Mouse (Mus musculus): ENCODE data around the gene Kcnmb3.

The Kcnmb3 gene

DNA sequence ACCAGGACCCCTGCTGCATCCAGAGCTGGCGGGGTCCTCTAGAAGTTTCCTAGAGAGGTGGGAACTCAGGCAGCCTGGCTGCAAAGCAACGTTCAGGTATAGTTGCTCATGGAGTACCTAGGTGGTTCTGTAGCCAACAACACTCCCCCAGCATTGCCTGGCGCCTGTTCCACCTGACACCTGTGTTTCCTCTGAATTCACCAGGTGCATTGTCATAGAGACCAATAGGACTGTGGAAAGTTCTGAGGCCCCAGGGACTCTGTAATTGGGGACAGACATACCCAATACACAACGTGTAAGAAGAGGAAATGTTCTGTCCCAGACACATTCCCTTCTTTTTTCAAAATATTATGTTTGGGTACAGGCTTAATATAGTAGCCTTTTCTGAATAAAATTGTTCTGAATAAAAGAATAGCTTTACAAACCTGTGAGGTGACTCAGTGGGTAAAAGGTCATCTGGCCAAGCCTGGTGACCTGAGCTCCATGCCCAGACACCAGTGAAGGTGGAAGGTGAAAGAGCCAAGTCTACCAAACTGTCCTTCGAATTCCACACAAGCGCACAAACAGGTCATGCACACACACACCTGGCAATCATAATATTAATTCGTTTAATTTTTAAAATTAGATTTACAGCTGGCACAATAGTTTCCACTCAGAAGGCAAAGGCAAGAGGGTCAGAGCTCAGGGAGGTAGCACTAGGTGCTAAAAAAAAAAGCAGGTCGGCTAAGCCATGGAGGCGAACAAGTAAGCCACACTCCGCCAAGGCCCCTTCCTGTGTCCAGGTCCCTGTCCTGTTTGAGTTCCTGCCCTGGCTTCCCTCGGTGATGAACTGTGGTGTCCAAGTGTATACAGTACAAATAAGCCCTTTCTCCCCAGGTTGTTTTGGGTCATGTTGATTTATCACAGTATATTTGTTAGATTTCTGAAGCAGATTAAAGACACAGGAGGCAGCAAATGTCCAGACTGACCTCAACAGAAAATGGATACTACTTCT lies at the start of gene Kcnmb3:
Gene Kcnmb3 (minus strand): TSS at position 135 of the 994 bp plus-strand sequence.
- DNase-seq (ENCODE audit: low read depth, low spot score) = no peak

DNA sequence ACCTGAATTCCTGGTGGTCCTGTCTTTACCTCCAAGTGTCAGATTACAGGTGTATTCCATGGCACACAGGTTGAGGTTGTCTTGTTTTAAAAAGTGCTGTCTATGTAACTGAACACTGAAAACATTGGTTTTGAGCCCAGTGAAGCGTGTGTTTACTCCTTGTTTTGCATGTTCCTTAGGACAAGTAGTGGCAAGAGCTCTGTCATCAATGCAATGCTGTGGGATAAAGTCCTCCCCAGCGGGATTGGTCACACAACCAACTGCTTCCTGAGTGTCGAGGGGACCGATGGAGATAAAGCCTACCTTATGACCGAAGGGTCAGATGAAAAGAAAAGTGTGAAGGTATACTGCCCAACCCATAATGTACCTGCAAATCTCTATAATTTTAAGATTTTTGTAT lies 46.1 kb upstream of the Kcnmb3 start:
- no peak for DNase-seq (ENCODE audit: low read depth, low spot score)

DNA sequence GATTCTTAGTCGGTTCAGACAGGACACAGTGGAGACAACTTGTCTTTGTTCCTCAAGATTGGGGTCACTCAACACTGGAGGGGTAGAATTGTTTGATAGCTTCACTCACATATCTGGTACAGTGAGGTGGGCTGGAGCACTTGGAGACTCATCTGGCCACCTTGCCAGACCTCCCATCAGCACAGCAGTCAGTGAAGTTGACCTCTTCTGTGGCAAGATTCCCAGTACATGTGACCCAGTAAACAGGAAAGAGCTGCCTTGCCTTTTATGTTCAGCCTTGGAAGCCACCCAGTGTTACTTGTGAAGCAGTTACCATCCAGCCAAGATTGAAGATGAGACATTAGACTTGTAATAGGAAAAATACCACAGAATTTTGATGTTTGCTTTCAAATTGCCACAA lies 45.5 kb upstream of the Kcnmb3 start:
- no peak for DNase-seq (ENCODE audit: low read depth, low spot score)

DNA sequence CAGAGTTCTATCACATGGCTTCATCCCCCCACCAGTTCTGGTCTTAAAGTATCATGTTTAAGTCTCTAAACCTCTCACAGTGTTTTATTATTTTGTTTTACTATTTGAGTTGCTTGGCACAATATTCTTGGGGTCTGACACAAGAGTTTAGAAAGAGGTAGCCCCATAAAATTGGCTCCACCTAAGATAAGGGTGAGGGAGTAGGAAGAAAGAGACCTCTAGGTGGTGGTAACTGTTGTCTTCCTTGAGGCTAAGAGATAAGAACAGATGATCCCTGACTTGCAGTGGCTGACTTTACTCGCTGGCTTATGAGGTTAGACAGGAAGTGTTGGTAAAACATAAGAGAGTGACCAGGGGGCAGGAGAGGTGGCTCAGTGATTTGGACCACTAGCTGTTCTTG lies 43.7 kb upstream of the Kcnmb3 start:
- no peak for DNase-seq (ENCODE audit: low read depth, low spot score)

DNA sequence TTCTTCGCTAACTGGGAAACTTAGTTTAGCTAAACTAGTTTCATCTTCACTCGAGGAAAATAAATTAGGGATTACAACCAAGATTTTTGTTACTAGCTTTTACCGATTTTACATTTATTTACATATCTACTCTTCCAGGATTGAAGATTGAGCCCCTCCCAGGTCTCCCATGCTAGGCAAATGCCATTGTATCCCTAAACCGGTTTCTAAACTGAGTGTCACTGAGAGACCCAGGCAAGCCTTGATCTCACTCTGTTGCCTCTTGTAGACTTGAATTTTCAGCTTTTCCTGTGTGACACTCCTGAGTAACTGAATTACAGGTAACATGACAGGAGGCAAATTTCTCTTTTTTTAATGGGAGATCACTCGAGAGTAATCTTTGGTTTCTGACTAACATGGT lies 38.0 kb upstream of the Kcnmb3 start:
- no peak for DNase-seq (ENCODE audit: low read depth, low spot score)

DNA sequence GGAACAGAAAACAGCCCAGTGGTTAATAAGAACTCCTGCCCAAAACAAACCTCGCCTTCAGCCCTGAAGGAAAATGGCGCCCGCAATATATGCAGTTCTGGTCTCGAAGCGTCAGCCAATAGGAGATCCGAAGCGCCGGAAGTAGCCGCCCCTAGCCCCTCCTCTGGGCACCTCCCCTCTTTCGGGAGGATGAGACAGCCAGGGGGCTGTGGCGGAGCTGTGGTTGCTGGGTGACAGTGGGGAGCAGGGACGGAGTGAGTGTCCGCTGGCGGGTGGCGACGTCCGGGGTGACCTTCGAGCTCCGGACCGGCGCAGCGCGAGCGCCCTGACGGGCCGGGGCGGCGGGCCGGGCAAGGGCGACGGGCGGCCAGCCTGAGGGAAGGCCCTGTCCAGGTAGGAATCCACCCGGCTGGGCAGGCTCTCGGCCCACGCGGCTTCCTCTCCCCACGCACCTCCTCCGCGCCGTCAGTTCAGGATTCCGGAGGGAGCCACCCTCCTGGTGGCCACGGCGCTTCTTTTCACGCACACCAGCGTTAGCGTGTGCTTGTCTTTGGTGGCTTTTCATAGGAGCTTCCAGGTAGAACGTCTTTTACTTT lies 37.4 kb upstream of the Kcnmb3 start, which contains the start of gene Mfn1:
Gene Mfn1 (plus strand): TSS at position 163 of the 596 bp plus-strand sequence.
- peak; percentile 87 for DNase-seq (ENCODE audit: low read depth, low spot score)

DNA sequence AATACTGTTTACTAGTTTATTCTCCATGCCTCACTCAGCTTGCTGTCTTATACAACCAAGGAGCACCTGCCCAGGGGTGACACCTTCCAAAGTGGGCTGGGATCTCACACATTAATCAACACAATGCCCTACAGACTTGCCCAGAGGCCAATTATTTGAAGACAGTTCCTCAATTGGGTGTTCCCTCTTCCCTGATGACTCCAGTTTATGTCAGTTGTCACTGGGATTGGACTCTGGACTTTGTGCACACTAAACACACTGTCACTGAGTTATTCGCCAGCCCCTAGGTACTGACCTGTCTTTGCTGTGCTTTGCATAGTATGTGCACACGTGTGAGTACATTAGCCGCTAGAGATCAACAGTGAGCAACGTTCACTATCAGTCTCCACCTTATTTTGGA lies 35.1 kb upstream of the Kcnmb3 start:
- no peak for DNase-seq (ENCODE audit: low read depth, low spot score)

DNA sequence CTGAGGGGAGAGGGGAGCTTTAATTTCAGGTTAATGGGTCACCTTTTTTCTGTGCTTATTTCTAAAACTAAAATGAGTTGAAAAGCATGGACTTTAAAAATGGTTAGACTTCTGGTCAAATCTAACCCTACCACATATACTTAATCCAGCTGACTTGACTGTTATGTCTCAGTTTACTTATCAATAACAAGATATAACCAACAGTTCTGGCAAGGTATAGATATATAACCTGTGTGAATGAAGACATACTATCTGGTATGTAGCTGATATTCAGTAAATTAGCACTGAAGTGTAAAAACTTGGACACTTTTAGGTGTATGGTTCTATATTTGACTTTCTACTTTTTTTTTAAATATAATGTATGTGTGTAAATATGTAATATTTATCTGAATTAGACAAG lies 21.5 kb upstream of the Kcnmb3 start:
- DNase-seq (ENCODE audit: low read depth, low spot score) = no peak

DNA sequence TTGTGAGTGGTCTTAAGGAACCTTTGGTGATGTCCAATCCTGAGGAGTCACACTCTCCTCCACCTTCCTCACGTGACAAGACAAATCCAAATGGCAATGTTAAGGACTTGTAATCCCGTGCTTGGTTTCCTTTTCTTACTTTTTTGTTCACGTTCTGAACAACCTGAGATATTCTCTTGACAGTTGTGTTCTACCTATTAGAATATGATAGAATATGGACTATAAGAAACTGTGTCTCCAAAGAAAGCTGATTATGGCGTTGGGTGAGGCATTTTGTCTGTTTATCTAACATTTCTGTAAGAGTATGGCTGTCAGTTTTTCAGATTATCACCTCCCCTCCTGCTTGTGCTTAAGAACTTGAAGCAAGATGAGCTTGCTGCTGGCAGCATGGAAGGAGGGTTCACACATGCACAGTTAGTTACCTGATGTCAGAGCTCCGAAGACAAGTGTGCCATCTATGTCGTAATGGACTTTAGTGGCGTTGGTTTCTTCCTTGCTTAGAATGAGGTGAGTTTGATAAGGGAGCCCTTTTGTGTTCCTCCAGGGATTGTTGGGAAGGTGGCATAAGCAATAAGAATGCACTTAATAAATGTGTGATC lies 20.8 kb upstream of the Kcnmb3 start:
- DNase-seq (ENCODE audit: low read depth, low spot score) = no peak

DNA sequence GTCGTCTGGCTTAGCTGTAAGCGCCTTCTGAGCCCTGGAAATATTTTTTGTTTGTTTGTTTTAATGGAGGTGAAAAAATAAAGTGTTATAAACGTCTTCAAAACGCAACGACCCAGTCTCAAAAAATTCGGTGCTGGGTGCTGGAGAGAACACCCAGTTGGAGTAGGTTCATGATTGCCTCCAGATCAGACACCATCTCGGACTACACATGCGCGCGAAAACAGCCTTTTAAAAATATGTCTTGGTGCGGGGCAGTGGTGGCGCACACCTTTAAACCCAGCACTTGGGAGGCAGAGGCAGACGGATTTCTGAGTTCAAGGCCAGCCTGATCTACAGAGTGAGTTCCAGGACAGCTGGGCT lies 19.1 kb upstream of the Kcnmb3 start:
- no peak for DNase-seq (ENCODE audit: low read depth, low spot score)

DNA sequence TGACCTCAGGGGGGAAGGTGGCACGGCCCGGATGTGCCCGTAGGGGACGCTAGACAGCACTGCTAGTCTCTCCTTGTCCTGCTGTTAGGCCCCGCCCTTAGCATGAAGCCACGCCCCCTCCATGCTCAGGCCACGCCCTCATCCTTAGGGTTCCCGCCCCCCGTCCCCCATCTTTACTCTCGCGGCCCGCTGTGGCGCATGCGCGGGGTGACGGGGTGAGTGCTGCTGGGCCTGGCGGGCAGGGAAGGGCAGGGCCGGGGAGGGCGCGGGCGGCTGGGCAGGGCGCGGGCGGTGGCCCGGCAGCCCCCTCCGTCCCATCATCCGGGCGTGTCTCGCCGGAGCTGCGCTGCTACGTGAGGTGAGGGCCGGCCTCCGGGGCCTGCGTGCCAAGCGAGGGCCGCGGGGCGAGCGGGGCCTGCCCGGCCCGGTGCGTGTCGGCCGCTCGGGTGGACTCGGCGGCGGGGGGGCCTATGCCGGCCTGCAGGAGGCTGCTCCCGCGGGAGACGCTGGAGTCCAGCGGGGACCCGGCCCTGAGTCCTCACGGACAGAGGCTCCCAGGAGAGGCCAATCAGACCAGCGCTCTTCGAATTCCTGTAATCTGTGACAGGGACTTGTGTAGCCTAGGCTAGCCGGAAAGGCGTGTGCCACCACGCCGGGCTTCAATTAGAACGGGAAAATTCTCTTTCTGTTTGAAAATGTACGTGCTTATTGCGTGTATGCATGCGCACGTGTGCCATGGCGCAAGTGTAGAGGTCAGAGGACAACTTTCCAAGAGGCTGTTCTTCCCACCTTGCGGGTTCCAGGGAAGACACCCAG lies 18.6 kb upstream of the Kcnmb3 start:
- peak; percentile 93 for DNase-seq (ENCODE audit: low read depth, low spot score)

DNA sequence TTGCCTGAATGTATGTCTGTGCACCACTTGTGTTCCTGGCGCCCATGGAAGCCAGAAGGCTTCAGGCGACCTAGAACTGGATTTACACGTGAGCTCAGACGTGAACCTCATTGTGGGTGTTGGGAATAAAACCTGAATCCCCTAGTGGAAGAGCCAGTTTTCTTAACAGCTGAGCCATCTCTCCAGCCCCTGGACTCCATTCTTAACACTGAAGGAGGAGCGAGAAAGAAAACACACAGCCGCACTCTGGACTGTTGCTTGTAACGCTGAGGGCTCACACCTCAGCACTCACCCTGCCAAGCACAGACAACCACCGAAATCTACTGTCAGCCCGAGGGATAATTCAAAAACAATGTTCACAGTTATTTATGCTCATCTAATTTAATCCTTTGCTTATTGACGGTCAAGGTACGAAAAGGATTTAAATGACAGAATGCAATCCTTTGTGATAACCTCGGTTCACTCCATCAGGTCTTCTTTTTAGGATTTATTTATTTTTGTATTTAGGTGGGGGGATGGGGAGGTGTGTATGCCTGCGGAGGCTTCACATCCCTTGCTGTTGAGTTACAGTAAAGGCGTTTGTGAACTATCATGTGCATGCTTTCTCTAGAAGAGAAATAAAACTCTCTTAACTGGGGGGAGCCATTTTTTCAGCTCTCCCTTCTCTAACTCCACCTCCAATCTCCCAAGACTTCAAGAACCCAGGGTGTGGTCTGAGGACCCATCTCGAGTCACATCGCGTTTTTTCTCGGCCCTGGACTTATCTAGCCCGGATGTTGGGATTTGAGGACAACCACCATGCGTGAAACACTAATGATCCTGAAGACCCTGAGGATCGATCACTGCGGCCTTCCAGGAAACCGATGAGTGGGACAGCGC lies 17.7 kb upstream of the Kcnmb3 start, which contains the start of gene Zfp639:
Gene Zfp639 (plus strand): TSS at position 764 of the 879 bp plus-strand sequence.
- no peak for DNase-seq (ENCODE audit: low read depth, low spot score)

DNA sequence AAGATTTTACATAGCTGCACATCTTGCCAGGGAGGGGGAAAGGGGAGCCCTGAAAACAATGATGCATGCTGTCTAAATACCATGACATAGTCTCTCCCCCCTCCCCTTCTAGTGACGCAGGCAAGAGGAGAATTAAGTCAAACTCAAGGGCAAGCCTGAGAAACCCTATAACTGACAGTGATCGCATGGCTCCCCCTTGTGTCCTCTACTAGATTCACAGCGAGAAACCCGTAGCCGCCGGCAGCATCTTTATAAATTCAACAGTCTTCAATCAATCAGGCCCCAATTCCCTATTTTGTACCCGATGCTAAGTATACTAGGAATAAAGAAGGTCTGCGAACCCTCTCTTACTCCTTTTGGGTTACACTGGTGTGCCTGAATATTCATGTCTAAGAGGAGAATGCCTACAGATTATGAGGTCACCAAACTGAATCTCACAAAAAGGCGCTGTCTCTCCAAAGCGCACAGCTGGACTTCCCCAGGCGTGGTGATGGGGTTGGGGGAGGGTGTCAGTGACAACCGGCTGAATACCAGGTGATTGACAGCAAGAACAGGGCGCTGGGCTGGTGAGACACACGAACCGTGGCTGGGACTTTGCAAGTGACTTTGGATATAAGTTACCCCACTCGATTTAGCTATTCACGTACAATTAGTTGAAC lies 16.8 kb upstream of the Kcnmb3 start:
- DNase-seq (ENCODE audit: low read depth, low spot score) = no peak

DNA sequence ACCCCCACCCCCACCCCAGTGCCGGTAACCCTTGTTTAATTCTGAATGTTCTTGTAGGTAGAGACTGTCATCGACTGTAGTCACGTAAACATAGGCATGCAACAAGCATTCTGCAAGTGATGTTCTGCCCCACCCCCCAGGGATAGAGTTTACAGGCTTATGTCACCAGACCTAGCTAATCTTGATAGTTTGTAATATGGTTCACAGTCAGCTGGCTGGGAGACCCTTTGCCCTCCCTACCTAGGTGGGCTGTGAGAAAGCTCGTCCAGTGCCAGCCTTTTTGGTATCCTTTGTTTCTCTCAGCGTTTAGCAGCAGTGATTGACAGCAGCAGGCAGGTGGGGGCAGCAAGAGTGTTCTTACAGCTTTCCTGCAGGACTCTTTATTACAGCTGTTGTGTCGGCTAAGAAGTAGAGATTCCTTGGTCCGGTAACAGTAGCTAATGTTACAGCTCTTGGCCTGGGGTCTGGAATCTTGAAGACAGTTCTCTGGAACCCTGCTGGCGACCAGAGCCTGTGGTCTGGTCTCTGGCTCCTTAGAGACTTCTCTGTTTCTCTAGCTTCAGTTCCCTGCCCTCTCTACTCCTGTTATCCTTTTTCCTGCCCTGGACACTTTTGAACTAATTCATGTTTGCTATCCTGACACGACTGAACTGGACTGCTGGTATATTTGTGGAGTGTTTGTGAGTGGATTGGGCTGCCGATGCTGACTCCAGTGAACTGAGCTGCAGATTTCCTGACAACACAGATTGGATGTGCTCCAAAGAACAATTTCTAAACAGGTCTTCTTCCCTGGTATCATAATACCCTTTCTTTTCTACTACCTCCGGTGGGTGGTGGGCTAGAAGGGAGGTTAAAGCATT lies 14.6 kb upstream of the Kcnmb3 start:
- no peak for DNase-seq (ENCODE audit: low read depth, low spot score)

DNA sequence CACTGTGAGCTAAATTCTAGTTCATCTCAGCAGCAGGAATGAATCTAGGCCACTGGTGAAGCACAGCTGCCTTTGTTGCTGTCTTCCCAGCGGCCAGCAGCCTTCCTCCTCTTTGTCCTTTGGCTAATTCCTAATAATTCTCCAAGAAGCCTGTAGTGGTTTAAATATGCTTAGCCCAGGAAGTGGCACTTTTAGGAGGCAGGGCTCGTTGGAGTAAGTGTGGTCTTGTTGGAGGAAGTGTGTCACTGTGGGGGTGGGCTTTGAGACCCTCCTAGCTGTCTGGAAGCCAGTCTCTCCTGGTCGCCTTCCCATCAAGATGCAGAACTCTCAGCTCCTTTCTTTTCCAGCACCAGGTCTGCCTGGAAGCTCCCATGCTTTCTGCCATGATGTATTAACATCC lies 13.8 kb upstream of the Kcnmb3 start:
- no peak for DNase-seq (ENCODE audit: low read depth, low spot score)

DNA sequence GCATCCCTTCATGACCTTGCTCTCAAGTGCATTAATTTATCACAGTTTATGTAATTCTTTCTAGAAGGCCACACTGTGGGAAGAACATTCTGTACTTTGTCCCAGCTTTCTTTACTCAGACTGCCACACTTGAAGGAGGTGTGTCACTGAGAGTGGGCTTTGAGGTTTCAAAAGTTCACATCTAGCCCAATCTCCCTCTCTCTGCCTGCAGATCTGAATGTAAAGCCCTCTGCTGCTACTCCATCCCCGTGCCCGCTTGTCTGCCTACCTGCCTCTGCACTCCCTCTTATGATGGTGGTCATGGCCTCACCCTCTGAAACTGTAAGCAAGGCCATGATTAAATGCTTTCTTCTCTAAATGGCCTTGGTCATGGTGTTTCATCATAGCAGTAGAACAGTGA lies 8.3 kb upstream of the Kcnmb3 start:
- no peak for DNase-seq (ENCODE audit: low read depth, low spot score)

DNA sequence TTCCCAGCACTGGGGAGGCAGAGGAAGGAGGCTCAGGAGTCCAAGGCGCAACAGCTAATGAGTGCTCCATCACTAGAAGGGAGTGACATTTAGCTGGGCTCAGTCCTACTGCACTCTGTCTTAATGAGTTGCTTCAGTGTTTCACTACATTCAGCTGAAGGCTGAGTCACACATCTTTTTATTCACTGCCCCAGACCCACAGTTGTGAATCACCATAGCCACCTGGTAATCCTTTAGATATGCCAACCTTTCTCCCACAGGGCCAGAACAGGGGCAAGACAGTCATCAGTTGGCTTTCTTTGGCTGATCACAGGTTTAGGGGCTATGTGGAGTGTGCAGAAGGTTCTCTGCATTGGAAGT lies 4.7 kb upstream of the Kcnmb3 start:
- no peak for DNase-seq (ENCODE audit: low read depth, low spot score)

DNA sequence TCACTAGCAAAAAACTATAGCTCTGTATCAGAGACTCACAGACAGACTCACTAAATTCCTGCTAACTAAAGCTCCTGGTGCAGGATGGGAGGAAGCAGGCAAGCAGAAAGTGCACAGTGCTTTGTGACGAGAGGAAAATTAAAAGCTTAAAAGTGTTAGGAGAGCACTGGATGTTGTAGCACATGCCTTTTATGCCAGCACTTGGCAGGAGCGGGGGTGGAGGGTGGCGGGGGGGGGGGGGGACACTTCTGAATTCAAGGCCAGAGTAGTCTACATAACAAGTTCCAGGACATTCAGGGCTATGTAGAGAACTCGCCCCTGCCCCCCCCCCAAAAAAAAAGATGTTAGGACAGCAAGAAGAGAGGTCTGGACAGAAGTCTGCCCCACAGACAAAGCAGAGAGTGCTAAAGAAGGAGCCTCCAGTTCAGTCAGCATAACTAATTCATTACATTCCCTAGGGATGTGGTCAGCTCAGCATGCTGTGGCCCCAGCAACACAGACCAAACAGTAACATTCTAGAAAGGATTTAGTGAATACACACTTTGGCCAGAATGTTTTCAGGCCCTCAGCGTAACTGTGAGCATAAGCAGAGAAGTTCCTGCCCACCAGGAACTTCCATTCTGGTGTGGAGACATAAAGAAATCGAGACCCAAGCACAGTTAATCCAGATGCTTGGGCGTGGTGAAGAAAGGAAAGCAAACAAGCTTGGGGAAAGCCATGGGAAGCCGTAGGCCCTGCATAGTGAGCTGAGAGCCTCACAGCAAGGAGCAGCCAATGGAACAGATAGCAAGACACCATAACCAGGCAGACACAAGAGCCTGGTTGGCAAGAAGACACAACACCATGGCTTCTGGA lies 4.1 kb upstream of the Kcnmb3 start:
- DNase-seq (ENCODE audit: low read depth, low spot score) = no peak
